Mouse (Mus musculus) frontal cortex, postnatal 36 days (tissue): ENCODE results near the gene Gm20929.
"Not testable (repeated sequence)": the region's sequence is repeated elsewhere in the genome, so short reads cannot be mapped to it uniquely, and the experiment has no call there.

Experiments used
- DNase-seq, 2 experiments: peaks; one replicate each; pipeline ENCODE4 v3.0.0; 2022; ENCODE audit warnings: low spot score in 2 of 2

Gm20929 gene

GRCm38 (mm10) chrY:53843649-53844048, at the start of gene Gm20929:
Gene Gm20929, plus strand, starts transcription at chrY:53843949.
- DNase-seq: not testable (repeated sequence)
